Mouse (Mus musculus): ENCODE results near the gene Txn1. TPM values are rescaled to one million over a fixed set of nuclear protein-coding genes. Genes with fewer than 3 reads are reported as not detected.

Gene Txn1
- polyA plus RNA-seq, 1 experiment from 2014 or later: 666 TPM

GRCm38 (mm10) chr4:57924556-57925071, 31.6 kb downstream of the Txn1 start:
- Histone ChIP-seq H3K36me3 (ENCODE audit: control insufficient read depth, insufficient read depth, low read length) (no peaks in the 10 kb centered on the region), H3K9ac (ENCODE audit: low read depth, low read length) (no peak overlapping the region), H3K4me2 (ENCODE audit: low read depth, low read length) (no peak overlapping the region), H3K27me3 (replicated peaks; ENCODE audit: control insufficient read depth, insufficient read depth, low read length) (no peaks in the 10 kb centered on the region), H3K9me3 (ENCODE audit: control insufficient read depth, low read length) (no peaks in the 10 kb centered on the region), H3K27ac (ENCODE audit: low read length) (no peak overlapping the region), H3K4me1 (ENCODE audit: control insufficient read depth, insufficient read depth, low read length) (peaks cover 4% of the 10 kb centered on the region; the same call in 1 of the 2 replicates), H3K4me3 (ENCODE audit: low read length) (no peak overlapping the region)
- ATAC-seq: no peak
- 76% methylated on average over 6 of the region's 6 CpGs for WGBS

- ATAC-seq: no peak
- no peaks in the 10 kb centered on the region for H3K36me3 ChIP-seq (ENCODE audit: control insufficient read depth, insufficient read depth, low read length)
- H3K4me1 ChIP-seq (ENCODE audit: control insufficient read depth, insufficient read depth, low read length): peaks cover 11% of the 10 kb centered on the region; the same call in 1 of the 2 replicates
- no peak overlapping the region for H3K27ac ChIP-seq (ENCODE audit: low read length)
- H3K4me3 ChIP-seq (ENCODE audit: low read length): no peak overlapping the region
- WGBS: 29% methylated on average over 5 of the region's 5 CpGs
- H3K9me3 ChIP-seq (ENCODE audit: control insufficient read depth, low read length): no peaks in the 10 kb centered on the region
- no peaks in the 10 kb centered on the region for H3K27me3 ChIP-seq (replicated peaks; ENCODE audit: control insufficient read depth, insufficient read depth, low read length)
- H3K9ac ChIP-seq (ENCODE audit: low read depth, low read length): no peak overlapping the region
- H3K4me2 ChIP-seq (ENCODE audit: low read depth, low read length): no peak overlapping the region
Measured at GRCm38 (mm10) chr4:57922171-57922570, 34.0 kb downstream of the Txn1 start.

- 97% methylated on average over 1 of the region's 1 CpGs for WGBS
- H3K4me3 ChIP-seq (ENCODE audit: low read length): no peak overlapping the region
- H3K4me2 ChIP-seq (ENCODE audit: low read depth, low read length): no peak overlapping the region
- no peaks in the 10 kb centered on the region for H3K27me3 ChIP-seq (replicated peaks; ENCODE audit: control insufficient read depth, insufficient read depth, low read length)
- H3K27ac ChIP-seq (ENCODE audit: low read length): no peak overlapping the region
- ATAC-seq: no peak
- no peaks in the 10 kb centered on the region for H3K36me3 ChIP-seq (ENCODE audit: control insufficient read depth, insufficient read depth, low read length)
- peaks cover 15% of the 10 kb centered on the region; the same call in 1 of the 2 replicates for H3K4me1 ChIP-seq (ENCODE audit: control insufficient read depth, insufficient read depth, low read length)
- no peaks in the 10 kb centered on the region for H3K9me3 ChIP-seq (ENCODE audit: control insufficient read depth, low read length)
- no peak overlapping the region for H3K9ac ChIP-seq (ENCODE audit: low read depth, low read length)
Measured at GRCm38 (mm10) chr4:57920522-57920921, 35.7 kb downstream of the Txn1 start.

GRCm38 (mm10) chr4:57919494-57920423, 36.5 kb downstream of the Txn1 start:
- Histone ChIP-seq H3K27me3 (replicated peaks; ENCODE audit: control insufficient read depth, insufficient read depth, low read length) (no peaks in the 10 kb centered on the region), H3K4me2 (ENCODE audit: low read depth, low read length) (no peak overlapping the region), H3K36me3 (ENCODE audit: control insufficient read depth, insufficient read depth, low read length) (no peaks in the 10 kb centered on the region), H3K9ac (ENCODE audit: low read depth, low read length) (no peak overlapping the region), H3K4me3 (ENCODE audit: low read length) (no peak overlapping the region), H3K27ac (ENCODE audit: low read length) (no peak overlapping the region), H3K4me1 (ENCODE audit: control insufficient read depth, insufficient read depth, low read length) (peaks cover 16% of the 10 kb centered on the region; the same call in 1 of the 2 replicates), H3K9me3 (ENCODE audit: control insufficient read depth, low read length) (no peaks in the 10 kb centered on the region)
- no peak for ATAC-seq
- 30% methylated on average over 8 of the region's 8 CpGs for WGBS

GRCm38 (mm10) chr4:57916711-57917110, 39.5 kb downstream of the Txn1 start:
- Histone ChIP-seq H3K9ac (ENCODE audit: low read depth, low read length) (0 out of 2 replicates have a peak overlapping the region, but pooled peaks have one; percentile 20), H3K4me3 (ENCODE audit: low read length) (peak overlapping the region; percentile 51; the same call in 1 of the 2 replicates), H3K4me2 (ENCODE audit: low read depth, low read length) (peak overlapping the region; percentile 40), H3K36me3 (ENCODE audit: control insufficient read depth, insufficient read depth, low read length) (no peaks in the 10 kb centered on the region), H3K4me1 (ENCODE audit: control insufficient read depth, insufficient read depth, low read length) (peaks cover 12% of the 10 kb centered on the region; the same call in 1 of the 2 replicates), H3K27me3 (replicated peaks; ENCODE audit: control insufficient read depth, insufficient read depth, low read length) (no peaks in the 10 kb centered on the region), H3K27ac (ENCODE audit: low read length) (peak overlapping the region; percentile 87), H3K9me3 (ENCODE audit: control insufficient read depth, low read length) (no peaks in the 10 kb centered on the region)
- 45% methylated on average over 4 of the region's 4 CpGs for WGBS
- peak; percentile 43 for ATAC-seq

- Histone ChIP-seq H3K27ac (ENCODE audit: low read length) (peak within 1 kb of the TSS; percentile 87), H3K4me2 (ENCODE audit: low read depth, low read length) (peak within 1 kb of the TSS; percentile 40), H3K4me3 (ENCODE audit: low read length) (peak within 1 kb of the TSS; percentile 51), H3K9me3 (ENCODE audit: control insufficient read depth, low read length) (no peaks in the 10 kb centered on the region), H3K27me3 (replicated peaks; ENCODE audit: control insufficient read depth, insufficient read depth, low read length) (no peaks in the 10 kb centered on the region), H3K4me1 (ENCODE audit: control insufficient read depth, insufficient read depth, low read length) (peaks cover 12% of the 10 kb centered on the region; the same call in 1 of the 2 replicates), H3K36me3 (ENCODE audit: control insufficient read depth, insufficient read depth, low read length) (no peaks in the 10 kb centered on the region), H3K9ac (ENCODE audit: low read depth, low read length) (peak within 1 kb of the TSS; percentile 63)
- peak; percentile 86 for ATAC-seq
- 14% methylated on average over 9 of the region's 9 CpGs for WGBS
Measured at GRCm38 (mm10) chr4:57916201-57916661, 40.0 kb downstream of the Txn1 start, which contains the start of gene D630039A03Rik. Gene D630039A03Rik (minus strand): TSS chr4:57916297.

- peak overlapping the region; percentile 87 for H3K27ac ChIP-seq (ENCODE audit: low read length)
- no peaks in the 10 kb centered on the region for H3K36me3 ChIP-seq (ENCODE audit: control insufficient read depth, insufficient read depth, low read length)
- H3K27me3 ChIP-seq (replicated peaks; ENCODE audit: control insufficient read depth, insufficient read depth, low read length): no peaks in the 10 kb centered on the region
- H3K4me1 ChIP-seq (ENCODE audit: control insufficient read depth, insufficient read depth, low read length): peaks cover 12% of the 10 kb centered on the region; the same call in 1 of the 2 replicates
- peak overlapping the region; percentile 63 for H3K9ac ChIP-seq (ENCODE audit: low read depth, low read length)
- WGBS: 27% methylated on average over 17 of the region's 17 CpGs
- peak overlapping the region; percentile 51 for H3K4me3 ChIP-seq (ENCODE audit: low read length)
- H3K9me3 ChIP-seq (ENCODE audit: control insufficient read depth, low read length): no peaks in the 10 kb centered on the region
- ATAC-seq: peak; percentile 54
- H3K4me2 ChIP-seq (ENCODE audit: low read depth, low read length): peak overlapping the region; percentile 40
Measured at GRCm38 (mm10) chr4:57915216-57915965, 40.8 kb downstream of the Txn1 start.

GRCm38 (mm10) chr4:57914193-57915190, 41.7 kb downstream of the Txn1 start:
- ATAC-seq: peak; percentile 49
- Histone ChIP-seq H3K9me3 (ENCODE audit: control insufficient read depth, low read length) (no peaks in the 10 kb centered on the region), H3K4me1 (ENCODE audit: control insufficient read depth, insufficient read depth, low read length) (peaks cover 12% of the 10 kb centered on the region; the same call in 1 of the 2 replicates), H3K27ac (ENCODE audit: low read length) (peak overlapping the region; percentile 87), H3K4me3 (ENCODE audit: low read length) (peak overlapping the region; percentile 51), H3K27me3 (replicated peaks; ENCODE audit: control insufficient read depth, insufficient read depth, low read length) (no peaks in the 10 kb centered on the region), H3K4me2 (ENCODE audit: low read depth, low read length) (peak overlapping the region; percentile 40), H3K36me3 (ENCODE audit: control insufficient read depth, insufficient read depth, low read length) (no peaks in the 10 kb centered on the region), H3K9ac (ENCODE audit: low read depth, low read length) (peak overlapping the region; percentile 63)
- 51% methylated on average over 10 of the region's 10 CpGs for WGBS
